Mouse (Mus musculus): Measurements from ENCODE around the gene Lama5.

DNA sequence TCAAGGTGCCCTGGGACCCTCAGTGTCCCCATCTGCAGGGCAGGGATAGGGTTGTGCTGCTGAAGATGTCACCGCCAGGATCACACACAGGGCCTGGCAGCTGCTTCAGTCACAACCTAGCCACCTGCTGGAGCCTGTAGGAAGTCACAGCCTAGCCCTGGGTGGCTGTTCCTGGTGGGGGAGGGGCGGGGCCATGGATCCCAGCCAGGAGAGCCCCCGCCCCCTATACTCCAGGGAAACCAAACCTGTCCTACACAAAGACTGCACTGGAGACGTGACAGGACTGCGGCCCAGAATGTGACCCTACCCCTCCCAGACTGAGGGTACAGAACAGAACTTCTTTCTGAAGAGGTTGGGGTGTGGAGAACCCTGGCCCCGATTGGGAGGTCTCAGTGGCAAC, 3.4 kb downstream of the Lama5 start:
- TF ChIP-seq CTCF (conservative IDR thresholded peaks at IDR 0.05; ENCODE audit: insufficient read depth, insufficient read length, low read depth, low read length) (no peak; the same call in 1 of the 2 replicates), POLR2A (IDR thresholded peaks at IDR 0.05; ENCODE audit: low read depth, low read length) (no peak)
